Mouse (Mus musculus) adrenal gland, postnatal 14 days (tissue): ENCODE measurements at regions not wholly inside any gene's neighbourhood (a gene's known extent, or its start where the extent isn't known, plus 50 kb on each side); places are given as distances from the start of the nearest gene placed in this dataset.
"Not testable (repeated sequence)": the region's sequence is repeated elsewhere in the genome, so short reads cannot be mapped to it uniquely, and the experiment has no call there.

Experiments
- DNase-seq: peaks from one replicate; pipeline ENCODE4 v3.0.0; 2021; ENCODE audit warnings: mixed read lengths

DNA sequence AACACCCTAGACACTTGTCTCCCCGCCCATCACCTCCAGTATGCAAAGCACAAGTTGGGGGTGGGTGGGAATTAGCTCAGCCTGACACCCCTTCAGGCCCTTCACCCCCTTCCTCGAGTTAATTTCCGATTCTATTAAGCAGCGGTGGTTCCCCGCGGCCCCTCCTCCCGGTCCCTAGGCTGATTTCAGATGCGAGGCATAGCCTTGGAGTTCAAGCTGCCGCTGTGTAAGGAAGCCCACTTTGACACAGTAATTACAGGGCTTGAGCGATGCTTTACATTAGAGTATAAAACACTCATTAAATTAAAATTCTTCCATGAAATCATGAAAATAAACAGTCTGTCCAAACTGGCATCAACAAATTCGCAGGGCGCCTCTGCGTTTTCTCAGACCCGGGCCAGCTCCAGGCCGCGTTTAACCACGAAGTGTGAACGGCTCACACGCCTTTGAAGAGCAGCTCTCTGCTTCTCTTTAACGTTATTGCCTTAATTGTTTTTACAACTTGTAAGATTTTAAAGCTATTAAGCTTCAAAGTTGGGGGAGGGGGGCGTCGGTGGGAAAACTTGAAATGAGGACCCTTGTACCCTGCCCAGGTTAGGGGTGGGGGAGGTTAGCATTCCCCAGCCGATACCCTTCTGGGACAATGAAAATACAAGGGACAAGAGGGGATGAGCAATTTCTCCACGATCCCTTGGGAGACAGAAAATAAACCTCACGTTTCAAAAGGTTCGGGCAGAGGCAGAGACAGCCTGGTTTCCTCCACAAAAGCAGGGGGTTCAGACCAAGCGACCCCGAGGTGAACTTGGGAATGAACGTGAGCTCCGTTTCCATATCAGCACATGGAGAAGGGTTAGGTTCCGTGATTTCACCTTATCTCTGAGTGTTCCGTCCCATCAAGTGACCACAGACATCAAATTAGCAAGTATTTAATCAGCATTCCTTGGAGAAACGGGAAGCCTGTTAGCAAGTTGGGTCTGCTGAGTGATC is 114.4 kb downstream of the Dicer1 start:
- no peak for DNase-seq

DNA sequence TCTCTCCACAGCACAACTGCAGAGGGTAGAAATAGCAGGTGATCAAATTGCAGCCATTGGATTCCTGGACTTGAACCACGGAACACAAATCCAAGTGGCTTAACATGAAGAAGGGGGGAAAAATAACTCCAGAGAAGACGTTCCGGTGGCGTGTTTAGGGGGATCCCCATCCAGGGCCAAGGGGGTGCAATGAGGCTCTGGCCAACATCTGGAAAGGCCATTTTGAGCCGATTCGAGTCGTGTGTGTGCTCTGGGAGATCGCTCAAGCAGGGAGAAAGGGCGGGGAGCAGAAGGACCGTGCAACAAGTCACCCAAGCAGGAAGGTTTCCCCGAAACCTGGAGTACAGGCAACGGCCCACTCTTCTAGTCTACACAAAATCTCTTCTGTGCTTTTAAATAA is 115.3 kb downstream of the Dicer1 start:
- no peak for DNase-seq

DNA sequence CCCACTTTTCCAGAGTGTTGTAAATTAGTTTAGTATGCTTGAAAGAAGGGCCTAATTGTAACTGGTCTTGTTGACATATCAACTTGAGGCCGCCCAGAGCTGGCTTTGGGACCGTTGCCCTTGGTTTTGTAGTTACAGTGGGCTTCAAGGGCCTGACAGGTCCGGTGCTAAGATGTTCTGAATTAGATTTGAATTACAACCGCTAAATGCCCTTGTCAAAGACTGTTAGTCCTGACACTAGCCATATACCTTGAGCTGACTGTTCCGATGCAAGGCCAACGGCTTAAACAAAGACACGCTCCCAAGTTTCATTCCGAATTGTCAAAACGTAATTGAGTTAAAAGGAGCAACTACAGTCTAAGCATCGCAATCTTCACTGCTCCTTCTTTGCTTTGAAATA is 116.9 kb downstream of the Dicer1 start:
- no peak for DNase-seq

DNA sequence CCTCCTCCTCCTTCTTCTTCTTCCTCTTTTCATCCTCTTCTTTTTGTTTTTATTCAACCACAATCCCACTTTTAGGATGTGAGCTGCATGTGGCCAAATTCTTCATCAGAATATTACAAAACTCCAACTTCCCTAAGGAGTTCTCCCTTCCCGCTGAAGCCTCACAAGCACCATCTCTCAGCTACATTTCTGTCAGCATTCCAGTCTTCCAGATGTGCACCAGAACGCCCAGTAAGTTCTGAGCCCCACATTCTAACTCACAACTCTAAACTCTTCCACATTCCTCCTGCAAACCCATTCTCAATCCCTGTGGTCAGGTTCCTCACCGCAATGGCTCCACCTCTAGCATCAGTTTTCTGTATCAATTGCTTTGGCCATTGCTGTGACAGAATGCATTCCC is 121.2 kb downstream of the Dicer1 start:
- DNase-seq, result no peak

DNA sequence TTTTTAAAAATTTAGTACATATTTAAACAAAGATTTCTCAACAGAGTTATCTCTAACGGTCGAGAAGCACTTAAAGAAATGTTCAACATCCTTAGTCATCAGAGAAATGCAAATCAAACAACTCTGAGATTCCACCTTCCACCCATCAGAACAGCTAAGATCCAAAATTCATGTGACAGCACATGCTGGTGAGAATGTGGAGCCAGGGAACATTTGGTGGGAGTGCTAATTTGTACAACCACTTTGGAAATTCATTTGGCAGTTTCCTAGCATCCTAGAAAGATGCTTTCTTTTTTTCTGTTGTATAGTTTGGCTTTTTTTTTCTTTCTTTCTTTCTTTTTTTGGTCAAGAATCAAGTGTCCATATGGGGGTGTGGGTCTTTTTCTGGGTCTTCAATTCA is 122.3 kb downstream of the Dicer1 start:
- no peak for DNase-seq

DNA sequence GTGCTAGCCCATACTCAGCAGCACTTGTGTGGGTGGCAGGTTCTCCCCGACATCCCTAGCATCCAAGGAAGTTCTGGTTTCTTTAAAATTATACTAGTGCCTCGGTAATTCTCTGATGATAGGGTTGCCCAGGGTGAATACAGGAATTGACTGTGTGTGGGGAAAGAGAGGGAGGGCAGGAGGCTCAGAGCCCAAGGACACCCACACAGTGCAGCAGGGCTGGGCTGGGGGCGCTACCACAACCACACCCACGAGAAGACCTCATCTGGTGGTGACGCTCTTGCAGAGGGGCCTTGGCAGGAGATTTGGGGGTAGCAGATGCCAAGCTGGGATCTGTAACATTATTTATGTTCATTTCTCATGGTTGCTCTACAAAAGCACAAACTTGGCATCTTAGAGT is 125.7 kb downstream of the Dicer1 start:
- DNase-seq, result no peak

DNA sequence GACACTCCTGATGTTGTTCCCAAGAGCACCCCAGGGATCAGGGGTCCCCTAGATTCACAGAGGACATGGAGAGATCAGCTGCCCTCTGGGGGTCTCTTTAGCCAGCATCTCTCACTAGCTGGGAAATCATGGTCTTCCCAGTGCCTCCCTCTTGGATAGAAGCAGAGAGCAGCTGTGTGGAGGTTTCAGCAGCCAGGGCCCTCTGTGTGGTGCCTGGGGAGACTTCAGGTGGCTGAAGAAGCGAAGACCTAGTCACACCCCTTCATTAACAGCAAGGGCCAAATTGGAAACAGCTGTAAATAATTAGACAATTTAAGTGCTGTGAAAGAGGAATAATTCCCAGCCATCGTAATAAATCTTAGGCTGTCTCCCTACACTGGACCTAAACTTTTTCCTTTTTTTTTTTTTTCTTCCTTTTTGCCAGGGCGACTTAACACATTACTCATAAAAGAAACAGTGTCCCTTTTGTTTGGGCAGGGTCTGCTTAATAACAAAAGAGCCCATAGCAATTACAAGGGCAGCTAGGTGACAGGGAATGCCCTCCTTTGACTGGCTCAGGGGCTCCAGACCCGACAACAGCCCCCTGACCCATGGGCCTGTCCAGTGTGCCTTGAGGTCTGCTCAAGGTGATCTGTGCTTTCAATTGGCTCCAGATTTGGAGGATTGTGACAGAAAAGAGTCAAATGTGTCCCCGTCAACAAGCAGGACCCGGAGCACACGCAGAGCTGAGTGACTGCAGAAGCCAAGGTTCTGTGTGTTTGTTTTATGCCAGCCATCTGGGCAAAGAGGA is 127.7 kb downstream of the Dicer1 start:
- no peak for DNase-seq

DNA sequence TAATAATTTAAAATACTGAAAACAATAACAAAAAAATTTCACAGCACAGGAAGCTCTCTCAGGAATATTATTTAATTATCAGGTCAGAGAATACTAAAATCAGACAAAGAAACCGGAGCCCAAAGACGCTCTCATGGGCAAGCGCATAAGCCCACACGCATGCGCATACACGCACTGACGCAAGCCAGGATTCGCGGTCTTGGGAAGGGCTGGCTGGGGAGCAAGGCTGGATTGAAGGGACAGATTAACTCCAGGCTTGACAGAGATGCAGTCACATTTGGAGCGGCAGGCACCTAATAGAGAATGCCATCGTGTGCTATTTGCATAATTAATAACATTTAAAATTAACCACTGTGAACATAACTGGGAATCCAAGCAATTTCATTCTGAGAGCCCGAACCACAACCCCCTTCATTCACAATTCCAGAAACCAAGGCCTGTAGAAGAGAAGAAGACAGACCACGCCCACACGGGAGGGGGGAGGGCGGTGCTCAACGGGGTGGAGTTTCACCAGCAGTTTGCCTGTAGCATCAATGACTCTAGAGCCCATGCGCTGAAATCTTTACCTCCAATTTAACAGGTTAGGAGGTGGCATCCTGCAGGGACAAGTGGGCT is 134.5 kb downstream of the Dicer1 start:
- peak; percentile 48 for DNase-seq

DNA sequence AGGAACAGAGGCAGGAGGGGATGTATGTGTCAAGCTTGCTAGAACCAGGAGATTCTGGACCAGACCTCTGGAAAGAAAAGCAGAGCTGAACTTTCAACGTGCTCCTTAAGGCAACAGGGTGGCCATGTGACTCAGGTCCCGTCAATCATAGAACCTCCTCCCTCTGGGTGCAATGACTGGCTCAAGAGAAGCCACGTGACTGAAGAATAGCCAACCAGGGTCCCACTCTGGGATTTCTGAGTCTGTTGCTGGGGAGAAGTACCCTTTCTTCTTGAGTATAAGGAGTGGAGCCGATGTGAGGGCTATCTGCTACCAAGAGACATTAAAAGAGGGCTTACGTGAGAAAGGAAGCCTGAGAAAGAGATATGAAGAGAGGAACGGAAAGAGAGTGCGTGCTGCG is 137.5 kb downstream of the Dicer1 start:
- DNase-seq, result no peak

DNA sequence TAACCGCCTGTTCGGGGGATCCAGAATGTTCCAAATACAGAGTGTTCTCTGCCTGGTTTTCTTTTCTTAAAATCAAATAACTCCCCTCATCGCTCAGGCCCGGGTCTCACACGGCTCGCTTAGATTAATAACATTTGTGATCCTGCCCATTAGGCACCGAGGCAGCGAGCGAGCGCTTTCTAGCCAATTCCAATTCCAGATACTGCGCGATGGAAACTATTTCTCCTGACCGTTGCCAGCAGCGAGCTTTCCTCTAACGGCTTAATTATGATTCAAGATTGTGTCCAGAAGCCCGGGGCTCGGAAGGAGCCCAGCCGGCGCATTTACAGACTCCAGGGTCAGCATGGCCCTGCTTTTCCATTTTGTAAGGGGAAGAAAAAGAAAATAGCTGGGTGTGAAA is 136.6 kb upstream of the Gsc start:
- no peak for DNase-seq

DNA sequence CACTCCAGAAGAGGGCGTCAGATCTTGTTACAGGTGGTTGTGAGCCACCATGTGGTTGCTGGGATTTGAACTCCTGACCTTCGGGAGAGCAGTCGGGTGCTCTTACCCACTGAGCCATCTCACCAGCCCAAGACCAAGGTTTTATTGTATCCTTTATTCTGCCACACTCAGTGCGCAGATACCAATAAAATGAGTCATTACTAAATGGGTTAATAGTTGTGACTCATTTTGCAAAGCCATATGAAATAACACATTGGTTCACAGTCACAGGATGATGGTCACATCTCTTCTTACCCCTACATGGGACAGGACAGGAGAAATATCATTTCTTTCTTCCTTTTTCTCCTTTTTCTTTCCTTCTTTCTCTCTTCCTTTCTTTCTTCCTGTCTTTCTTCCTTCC is 135.8 kb upstream of the Gsc start:
- not testable (repeated sequence) for DNase-seq

DNA sequence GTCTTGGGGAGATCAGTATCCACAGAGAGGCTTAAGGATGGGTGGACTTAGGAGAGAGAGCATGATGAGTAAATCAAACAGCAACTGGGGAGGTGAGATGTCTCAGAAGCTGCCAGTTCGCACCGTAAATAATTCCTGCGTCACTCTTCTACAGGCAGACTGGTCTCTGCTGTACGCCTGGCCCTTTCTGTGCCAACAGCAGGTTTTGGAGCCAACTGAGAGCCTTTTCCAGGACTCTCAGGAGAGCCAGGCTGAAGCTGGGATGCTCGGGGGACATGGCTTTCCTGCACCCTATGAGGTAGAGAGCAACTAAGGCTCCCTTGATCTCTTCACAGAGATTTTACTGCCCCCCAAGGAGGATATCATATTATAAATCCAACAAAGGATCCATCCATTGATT is 134.3 kb upstream of the Gsc start:
- no peak for DNase-seq

DNA sequence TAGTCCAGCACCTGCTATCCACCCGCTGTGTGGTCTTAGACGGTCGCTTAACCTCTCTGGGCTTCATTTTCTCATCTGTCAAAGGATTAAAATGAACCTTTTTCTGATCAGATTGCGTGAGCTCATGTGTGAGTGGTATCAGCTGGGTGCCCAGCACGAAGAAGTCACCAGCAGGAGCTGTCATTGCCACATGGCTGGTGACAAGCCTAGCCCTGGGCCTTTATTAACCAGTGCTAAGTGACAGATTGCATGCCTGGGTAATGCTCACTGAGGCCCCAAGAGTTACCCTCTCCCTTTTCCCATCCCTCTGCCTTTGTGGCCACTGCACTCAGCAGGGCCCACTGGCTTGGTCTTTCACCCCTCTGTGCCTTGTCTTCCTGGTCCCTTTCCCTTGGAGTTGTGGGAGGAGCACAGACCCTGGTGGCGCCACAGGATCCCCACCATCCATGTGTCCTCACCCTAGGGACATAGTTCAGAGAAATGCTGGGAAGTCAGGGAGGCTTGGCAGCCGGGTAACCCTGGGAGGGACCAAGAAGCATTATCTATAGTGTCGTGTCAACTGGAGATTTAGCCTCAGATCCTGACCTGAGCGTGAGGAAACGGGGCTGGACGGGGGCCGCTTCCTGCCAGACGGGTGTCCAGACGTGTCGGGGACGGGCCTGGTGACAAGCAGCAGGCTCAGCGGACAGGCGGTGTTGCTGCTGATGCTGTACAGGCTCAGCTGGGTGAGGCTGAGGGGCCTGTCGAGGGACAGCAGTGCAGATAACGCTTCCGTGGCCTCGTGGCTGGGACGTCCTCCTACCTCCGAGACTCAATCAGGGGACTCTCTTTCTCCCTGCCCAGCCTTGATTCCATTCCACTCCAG is 132.6 kb upstream of the Gsc start:
- peak; percentile 23 for DNase-seq

DNA sequence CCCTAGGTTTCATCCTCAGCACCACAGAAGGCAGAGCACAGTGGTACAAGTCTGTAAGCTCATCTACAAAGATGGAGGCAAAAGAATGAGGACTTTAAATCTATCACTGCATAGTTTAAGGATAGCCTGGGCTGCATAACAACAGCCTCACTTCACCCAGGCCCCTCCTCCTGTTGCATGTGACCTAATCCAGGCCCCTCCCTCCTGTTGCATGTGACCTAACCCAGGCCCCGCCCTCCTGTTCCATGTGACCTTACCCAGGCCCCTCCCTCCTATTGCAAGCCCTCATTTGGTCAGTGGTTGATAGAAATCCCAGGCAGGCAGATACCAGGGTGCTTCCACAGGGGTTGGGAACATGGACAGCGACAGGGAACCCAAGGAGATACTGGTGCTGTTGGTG is 124.9 kb upstream of the Gsc start:
- no peak for DNase-seq

DNA sequence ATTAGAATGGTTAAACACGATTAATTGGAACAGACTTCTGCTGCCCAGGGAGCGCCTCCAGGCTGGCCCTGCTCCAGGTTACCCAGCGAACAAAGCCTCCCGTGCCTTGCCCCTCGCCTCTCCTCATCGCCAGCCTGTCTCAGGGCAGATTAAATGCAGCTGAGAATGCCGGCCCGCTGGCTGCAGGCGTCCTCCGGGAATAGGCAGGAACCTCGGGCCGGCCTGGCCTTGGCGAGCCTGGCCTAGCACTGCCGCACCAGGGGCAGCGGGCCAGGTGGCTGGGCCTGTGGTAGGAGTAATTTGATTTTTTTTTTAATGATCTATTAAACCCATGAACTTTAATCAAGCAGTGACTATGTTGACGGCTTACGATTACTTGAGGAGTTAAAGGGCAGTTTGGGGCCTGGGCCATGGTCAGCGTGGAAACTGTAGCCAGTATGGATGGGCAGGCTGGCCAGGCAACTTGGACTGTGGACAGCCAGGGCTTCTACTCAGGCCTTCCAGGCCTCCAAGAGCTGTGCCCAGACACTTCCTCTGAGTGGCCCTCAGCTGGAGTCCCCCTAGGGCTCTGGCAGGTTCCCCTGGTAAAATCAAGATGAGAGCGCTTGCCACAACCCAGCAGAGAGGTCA is 120.5 kb upstream of the Gsc start:
- peak; percentile 76 for DNase-seq

DNA sequence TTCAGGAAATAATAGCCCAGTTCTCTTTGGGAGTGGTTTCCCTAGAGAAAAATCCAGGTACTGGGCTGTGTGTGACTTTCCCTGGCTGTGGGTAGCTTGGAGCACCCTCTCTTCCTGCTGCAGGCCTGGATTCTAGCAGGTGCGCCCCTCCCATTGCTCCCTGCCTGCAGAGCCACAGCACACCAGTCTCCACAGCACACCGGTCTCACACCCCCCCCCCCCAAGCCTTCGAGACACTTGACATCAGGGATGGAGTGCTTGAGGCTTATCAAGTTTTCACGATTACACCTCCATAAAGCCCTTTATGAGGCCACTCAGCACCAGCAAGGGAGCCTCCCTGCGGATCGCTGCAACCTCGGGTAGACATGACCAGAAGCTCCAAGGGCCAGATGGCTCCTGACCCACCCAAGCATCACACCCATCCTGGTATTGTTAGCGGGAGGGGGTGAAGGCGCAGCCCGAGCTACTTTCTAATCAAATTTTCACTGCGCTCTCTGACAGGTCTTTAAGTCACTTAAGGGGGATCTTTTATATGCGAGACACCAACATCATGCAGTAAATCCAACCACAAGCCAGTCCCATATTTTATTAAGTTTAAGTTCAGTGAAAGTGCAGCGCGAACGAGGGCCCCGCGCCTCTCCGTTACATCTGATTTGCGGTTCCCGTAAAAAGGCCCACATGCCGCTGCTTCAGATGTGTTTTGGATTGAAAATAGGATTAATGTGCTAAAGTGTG is 119.8 kb upstream of the Gsc start:
- DNase-seq, result no peak

DNA sequence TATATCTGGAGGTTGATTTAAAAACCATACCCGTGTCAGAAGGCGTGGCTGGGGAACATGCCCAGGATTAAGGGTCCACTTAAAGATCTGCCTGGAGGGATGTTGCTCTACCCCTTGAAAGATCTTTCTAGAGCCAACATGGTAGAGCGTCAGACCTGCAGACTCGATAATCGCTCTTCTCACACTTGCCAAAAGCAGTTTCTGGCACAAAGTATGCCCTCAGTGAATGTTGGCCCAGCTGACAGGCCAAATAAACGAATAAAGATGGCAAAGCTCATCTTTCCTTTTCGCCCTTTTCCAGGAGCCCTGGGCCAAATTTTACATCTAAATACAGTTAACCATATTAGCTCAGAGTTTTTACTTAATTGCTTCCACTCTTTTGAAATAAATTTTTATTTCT is 118.4 kb upstream of the Gsc start:
- DNase-seq, result no peak

DNA sequence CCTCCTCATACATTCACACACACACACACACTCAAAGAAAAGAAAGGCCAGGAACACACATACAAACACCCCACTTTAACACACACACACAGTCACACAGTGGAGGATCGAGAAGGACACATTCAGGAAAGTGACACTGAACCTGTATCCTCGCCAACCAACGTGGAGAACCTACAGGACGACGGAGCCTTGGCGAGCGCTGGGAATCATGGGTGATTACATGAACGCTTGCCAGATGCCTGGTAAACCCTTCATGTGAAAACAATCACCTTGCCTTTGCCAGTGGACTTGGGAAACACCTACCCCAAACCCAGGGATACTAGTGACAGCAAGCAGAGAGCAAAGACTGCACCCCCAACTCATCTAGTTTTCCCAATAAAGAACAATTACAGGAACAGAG is 117.2 kb upstream of the Gsc start:
- DNase-seq, result no peak

DNA sequence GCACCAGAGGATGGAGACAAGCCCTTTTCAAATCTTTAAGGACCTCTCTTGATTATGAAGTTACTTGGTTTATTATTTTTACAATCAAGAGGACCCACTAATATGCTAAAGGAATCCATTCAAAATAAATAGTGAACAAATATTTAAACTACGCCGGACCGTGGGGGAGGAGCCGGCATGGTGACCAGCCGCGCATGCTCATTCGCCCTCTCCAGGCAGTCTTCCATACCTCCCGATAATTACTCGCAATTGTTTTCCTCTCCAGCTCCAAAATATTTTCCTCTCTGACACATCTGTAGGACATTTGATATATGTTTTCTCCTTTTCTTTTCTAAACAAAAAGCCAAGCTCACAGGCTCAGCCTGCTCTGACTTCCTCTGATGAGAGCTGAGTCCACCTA is 111.3 kb upstream of the Gsc start:
- no peak for DNase-seq

DNA sequence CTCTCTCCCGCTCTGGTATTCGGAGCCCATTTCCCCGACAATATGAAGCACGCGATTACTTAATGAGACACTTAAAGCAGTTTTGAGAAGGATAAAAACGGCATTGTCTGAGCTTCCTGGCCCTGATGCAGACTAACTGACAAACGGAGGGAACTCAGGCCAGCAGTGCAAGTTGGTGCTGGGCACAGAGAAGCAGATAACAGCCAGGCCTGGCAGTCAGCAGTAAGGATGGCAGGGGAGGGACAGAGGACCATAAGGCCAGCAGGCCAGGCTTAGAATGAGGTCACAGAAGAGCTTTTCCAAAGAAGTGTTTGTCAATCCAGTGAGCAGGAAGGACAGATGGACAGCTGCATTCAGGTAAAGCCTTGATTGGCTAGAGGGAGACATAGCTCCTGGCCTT is 107.7 kb upstream of the Gsc start:
- no peak for DNase-seq

DNA sequence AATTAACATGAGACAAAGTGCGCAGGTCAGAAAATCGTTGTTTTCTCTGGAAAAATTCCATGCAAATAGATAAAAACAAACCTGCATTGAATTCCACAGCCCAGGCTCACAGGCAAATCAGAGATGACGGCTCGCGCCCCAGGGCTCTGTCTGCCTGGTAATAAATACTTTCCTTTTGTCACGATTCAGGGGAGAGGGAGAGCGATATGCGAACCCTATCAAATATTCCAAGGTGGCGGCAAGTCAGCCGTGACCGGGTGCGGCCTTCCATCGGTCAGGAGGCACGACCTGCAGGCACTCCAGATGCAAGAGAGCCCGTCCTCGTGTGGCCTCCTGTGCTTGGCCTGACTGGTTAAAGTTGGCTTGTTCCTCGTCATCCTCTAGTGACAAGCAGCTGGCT is 94.5 kb upstream of the Gsc start:
- peak; percentile 19 for DNase-seq
